Mouse (Mus musculus): ENCODE results near the gene Ndst4. TPM values are rescaled to one million over a fixed set of nuclear protein-coding genes. Genes with fewer than 3 reads are reported as not detected.

Gene Ndst4
- under 1 TPM in 3 of 4 experiments, not detected in 1; 0.03 to 0.48 (median 0.15) TPM for total RNA-seq (2022)

DNA sequence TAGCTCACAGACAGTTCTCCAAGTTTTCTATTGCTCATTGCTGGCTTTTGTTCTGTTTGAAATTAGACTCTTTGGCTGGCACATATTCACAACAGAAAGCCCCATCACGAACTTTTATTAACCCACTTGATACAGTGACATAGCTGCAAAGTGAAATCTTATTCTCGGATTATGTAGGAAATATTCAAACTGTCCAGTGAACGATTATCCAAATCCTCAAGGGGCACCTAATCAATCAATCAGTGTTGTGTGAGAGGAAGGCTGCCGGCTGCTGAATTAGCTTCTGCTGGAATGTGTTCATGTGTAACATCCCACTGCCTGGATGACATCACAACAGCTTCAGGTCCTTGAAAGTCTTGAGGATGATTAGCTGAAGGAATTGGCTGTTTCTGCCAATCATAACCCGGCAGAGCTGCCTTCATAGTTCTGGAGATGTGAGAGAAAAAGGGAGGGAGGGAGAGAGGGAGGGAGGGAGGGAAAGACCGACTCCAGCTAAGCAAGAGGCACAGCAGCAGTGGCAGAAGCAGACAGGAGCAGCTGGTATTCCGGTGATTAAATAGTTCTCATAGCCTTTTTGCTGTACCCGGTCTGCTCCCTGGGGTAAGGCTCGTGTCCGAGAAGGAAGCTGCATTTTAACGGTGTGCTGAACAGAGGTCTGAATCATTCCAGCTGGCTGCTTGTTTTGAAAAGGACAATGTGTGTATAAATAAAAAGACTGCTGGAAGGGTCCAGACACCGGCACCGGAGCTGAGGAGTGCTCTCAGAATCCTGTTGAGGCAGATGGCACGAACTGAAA lies at the start of gene Ndst4:
TSS of gene Ndst4 (plus strand) at position 476 of the 796 bp plus-strand sequence.
- no peak for DNase-seq (ENCODE audit: low spot score in 2 of 2)

GRCm38 (mm10) chr3:125397443-125397842 lies 6.4 kb upstream of the Ndst4 start:
- DNase-seq (ENCODE audit: low spot score in 2 of 2), result no peak

- DNase-seq (ENCODE audit: low spot score in 2 of 2), result no peak
Observed at GRCm38 (mm10) chr3:125406456-125406855, 2.6 kb downstream of the Ndst4 start.

DNA sequence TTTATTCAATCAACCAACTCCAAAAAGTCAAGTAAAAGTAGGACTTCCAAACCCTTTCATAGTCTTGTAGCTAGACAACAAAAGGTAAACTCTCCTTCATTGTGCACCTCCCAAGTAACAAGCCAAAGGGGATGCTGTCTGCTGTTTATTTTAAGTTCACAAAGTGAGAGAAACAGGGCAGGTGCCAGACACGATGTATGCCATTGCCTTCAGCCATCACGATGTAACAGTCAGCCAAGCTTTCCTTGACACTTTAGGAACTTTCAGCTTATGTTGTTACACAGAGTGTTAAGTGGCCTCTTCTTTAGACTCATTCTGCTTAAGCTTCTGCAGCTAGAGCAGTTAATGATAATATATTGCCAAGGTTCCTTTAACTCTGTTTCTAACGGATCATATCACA lies 3.1 kb downstream of the Ndst4 start:
- no peak for DNase-seq (ENCODE audit: low spot score in 2 of 2)

DNA sequence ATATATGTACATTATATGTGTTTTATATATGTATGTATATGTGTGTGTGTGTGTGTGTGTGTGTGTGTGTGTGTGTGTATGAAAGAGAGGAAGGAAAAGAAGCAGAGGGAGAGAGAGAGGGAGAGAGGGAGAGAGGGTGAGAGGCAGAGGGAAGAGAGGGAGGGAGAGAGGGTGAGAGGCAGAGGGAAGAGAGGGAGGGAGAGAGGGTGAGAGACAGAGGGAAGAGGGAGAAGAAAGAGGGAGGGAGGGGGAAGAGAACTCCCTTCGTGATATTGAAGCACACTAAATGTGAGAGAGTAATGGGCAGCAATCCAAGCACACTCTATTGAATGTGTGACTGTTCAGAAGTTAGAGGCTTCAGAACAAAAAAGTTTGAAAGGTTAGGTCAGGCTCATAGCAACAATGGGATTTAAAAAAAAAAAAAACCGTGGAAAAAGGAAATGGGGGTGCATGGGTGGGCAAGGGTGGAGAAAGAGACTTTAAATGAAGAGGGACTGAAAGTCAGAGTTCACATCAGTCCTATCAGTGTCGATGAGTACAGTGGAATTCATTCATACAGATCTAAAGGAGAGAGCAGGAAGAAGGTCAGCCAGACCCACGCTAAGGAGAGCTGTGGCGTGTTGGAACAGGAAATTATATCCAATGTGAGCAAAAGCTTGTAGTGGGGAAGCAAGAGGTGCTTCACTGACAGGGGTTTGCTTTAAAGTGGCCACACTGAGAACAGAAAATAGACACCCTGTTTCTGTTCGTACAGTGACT lies 63.2 kb downstream of the Ndst4 start:
- no peak for DNase-seq (ENCODE audit: low spot score in 2 of 2)

DNA sequence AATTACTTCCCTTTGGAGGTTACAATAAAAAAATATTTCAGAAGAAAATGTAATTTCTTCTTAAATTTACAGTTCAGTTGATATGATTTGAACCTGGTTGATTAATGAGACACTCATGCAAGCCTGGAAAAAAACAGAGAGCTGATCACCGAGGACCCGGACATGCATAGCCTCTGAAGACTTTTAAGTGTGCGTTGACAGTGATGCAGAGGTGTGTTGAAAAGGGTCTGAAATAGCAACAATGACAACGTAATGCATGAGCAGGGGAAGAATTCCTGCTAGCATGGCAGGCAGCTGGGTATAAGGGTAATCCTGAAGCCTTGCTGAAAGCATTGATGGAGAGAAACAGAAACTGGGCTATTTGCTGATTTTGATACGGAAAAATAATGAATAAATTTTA lies 106.2 kb downstream of the Ndst4 start:
- no peak for DNase-seq (ENCODE audit: low spot score in 2 of 2)

DNA sequence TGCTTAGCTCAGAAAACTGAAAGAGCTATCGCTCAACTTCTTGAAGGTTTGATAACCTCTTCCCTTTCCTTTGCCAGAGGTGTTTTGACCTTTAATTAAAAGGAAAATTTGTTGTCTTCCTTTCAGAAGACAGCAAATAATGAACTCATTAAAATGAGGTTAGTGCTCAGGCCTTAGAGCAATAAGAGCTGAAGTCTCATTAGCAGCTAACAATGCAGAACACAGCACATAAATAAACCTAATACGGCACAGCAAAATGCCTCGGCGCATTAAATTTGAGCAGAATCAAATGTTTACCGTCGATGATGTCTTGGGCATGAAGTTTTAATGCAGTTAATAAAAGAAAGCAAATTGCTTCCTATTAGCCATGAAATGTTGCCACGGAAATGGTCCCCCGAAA lies 129.5 kb downstream of the Ndst4 start:
- no peak for DNase-seq (ENCODE audit: low spot score in 2 of 2)

GRCm38 (mm10) chr3:125570602-125571001 lies 166.7 kb downstream of the Ndst4 start:
- no peak for DNase-seq (ENCODE audit: low spot score in 2 of 2)

DNA sequence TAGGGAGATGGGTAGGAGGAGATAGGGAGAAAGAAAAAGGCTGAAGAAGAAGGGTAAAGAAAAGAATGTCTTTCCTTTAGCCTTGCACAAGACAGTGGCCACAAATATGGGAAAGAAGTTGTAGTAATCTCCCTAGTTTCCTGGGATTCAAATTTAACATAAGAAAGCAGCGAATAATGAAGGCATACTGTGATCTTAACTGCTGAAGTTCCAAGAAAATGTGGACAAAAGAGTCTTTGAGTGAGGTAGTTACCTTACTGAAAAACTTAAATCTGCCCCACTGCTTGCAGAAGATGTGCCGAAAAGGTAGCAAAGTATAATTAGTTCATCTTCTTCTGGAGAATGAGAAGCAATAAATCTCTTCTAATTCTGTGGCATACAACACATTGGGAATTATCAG lies 228.4 kb downstream of the Ndst4 start:
- no peak for DNase-seq (ENCODE audit: low spot score in 2 of 2)

GRCm38 (mm10) chr3:125655009-125655635 lies 251.2 kb downstream of the Ndst4 start:
- no peak for DNase-seq (ENCODE audit: low spot score in 2 of 2)

DNA sequence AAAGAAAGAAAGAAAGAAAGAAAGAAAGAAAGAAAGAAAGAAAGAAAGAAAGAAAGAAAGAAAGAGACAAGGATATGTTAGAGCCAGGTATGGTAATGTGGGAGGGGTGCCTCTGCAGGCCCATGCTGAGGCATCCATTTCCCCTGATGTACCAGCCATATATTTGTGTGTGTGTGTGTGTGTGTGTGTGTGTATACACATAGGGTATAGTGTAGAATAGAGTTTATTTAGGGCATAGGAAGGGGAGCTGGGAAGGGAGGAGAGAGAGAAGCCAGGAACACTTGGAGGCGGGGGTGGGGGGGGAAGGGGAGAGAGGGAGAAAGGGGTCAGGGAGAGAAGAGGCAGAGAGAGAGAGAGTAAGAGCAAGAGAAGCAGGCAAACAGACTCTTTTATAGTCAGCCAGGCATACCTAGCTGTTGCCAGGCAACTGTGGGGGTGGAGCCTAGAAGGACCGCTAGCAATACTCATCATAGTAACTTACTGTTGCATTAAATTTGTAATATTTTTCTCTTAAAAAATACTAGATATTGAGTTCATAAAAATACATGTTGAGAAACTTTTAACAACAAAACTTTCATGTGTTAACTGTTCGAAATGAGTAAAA lies 256.3 kb downstream of the Ndst4 start:
- DNase-seq (ENCODE audit: low spot score in 2 of 2), result no peak

DNA sequence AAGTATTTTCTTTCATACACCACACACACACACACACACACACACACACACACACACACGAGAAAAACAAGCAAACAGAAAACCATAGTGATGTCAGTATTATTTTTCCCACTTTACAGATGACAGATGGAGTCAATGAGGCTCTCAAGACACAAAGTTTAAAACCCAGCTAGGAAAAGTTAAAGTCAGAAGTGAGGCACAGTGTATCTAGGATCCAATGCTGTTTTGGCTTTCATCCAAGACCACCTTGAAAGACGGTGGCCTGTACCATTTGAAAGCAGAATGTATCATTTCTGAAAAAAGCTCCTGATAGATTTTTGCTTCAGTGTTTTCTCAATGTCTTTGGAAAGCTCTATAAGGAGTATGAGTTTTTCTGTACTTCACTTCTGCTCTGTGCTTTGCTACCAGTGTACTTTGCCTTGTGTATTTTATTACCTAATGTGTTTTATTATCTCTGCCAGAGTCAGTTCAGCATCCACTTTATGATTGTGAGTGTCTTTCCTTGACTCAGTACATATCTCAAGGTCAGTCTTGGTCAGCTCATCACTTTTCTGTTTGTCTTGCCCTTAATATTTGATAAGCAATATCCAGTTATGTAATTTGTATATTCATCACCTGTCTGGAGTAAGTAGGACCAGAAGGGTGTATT lies 257.1 kb downstream of the Ndst4 start:
- DNase-seq (ENCODE audit: low spot score in 2 of 2), result no peak

DNA sequence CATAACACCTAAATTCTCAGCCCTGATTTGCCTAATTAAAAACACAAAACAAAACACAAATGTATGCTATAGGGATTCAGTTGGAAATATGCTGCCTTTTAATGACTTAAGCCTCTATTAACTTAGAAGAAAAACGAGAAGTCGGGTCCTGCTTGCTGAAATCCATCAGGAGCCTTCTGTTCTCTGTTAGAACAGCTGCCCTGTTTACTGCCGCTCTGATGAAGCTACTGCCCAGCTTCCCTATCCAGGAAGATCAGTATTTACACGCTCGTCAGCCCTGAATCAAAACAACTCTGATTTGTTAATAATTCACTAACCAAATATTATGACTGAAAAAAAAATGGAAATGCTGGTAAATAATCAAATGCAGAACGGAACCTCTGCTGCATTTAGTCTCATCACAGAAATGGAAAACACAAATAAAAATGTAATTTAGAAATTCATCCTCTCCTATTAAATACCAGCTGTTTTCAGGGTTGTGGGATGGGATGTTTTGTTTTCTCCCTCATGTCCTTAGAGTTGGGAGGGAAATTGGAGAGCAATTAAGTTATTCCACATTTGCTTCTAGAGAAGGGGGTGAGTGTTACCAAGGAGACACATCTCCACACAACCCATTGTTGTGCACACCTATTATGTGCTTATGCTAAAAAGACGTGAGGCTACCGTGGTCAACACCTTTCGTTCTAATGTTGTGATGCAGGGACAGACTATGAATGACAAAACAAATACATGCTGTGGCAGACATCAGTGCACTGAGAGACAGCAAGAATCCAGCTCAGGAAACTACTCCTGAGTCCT lies 270.3 kb downstream of the Ndst4 start:
- no peak for DNase-seq (ENCODE audit: low spot score in 2 of 2)

- no peak for DNase-seq (ENCODE audit: low spot score in 2 of 2)
Observed at GRCm38 (mm10) chr3:125675211-125675896, 271.5 kb downstream of the Ndst4 start.

DNA sequence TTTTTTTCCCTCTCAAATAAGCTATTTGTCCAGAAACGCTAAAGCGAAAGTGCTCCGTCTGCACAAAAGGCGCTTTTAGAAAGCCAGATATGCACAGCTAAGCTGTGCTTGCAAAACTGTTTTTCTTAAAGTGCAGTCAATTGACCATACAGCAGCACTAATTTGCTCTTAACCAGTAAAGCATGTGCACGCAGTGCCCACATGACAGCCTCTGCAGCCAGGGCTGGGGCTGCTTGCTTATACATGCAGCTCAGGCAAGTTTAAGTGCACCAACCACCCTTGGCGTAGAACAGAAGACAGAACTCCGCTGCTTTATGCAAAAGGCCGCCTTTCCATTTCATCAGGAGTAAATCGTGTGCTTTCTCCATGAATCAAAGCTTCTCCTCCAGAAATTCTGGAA lies 275.0 kb downstream of the Ndst4 start:
- DNase-seq (ENCODE audit: low spot score in 2 of 2), result no peak

- DNase-seq (ENCODE audit: low spot score in 2 of 2), result no peak
Observed at GRCm38 (mm10) chr3:125683460-125684230, 279.8 kb downstream of the Ndst4 start.

- DNase-seq (ENCODE audit: low spot score in 2 of 2), result no peak
Observed at GRCm38 (mm10) chr3:125684583-125684982, 280.7 kb downstream of the Ndst4 start.

- DNase-seq (ENCODE audit: low spot score in 2 of 2), result no peak
Observed at GRCm38 (mm10) chr3:125687601-125688000, 283.7 kb downstream of the Ndst4 start.

DNA sequence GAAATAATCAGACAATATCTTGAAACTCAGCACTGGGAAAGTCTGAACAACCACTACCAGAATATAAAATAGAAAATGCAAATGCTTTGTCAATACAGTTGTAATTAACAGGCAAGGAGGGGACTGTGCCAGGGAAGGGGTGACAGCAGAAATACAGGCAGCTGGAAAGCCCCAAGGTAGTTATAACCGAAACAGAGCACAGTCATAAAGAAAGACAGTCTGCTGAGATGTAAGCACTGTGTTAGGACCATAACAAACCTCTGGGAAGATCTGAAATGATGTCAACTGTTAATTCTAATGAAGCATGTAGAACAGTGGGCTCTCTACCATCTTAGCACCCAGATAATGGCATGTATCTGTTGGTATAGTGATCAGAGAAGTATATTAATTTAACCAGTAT lies 287.1 kb downstream of the Ndst4 start:
- no peak for DNase-seq (ENCODE audit: low spot score in 2 of 2)

All from gastrocnemius, adult 8-10 months (tissue).